Mouse (Mus musculus): ENCODE data around the gene 1810010H24Rik. TPM values are rescaled to one million over a fixed set of nuclear protein-coding genes. Genes with fewer than 3 reads are reported as not detected.

The 1810010H24Rik gene
- polyA plus RNA-seq, 1 experiment from 2014 or later: 4.5 TPM

- peak; percentile 93 for ATAC-seq (ENCODE audit: low FRiP score)
- Histone ChIP-seq H3K9me3 (replicated peaks) (no peaks in the 10 kb centered on the region), H3K27me3 (no peaks in the 10 kb centered on the region), H3K9ac (peak within 1 kb of the TSS; percentile 83), H3K36me3 (peaks cover 25% of the 10 kb centered on the region), H3K4me1 (peaks cover 10% of the 10 kb centered on the region), H3K27ac (peak within 1 kb of the TSS; percentile 85), H3K4me3 (peak within 1 kb of the TSS; percentile 78), H3K4me2 (replicated peaks) (peak within 1 kb of the TSS; percentile 57)
- WGBS: under 1% methylated on average over 61 of the region's 62 CpGs
Observed at GRCm38 (mm10) chr11:106999151-106999948, 26.1 kb upstream of the 1810010H24Rik start, which contains the start of gene Kpna2. Kpna2 (minus strand) TSS chr11:106999541.

GRCm38 (mm10) chr11:106999949-107000513 is 25.4 kb upstream of the 1810010H24Rik start:
- Histone ChIP-seq H3K27ac (peak overlapping the region; percentile 85), H3K9me3 (replicated peaks) (no peaks in the 10 kb centered on the region), H3K27me3 (no peaks in the 10 kb centered on the region), H3K36me3 (peaks cover 19% of the 10 kb centered on the region), H3K4me2 (replicated peaks) (peak overlapping the region; percentile 55), H3K4me1 (peaks cover 7% of the 10 kb centered on the region), H3K9ac (peak overlapping the region; percentile 65), H3K4me3 (peak overlapping the region; percentile 78)
- ATAC-seq (ENCODE audit: low FRiP score): peak; percentile 6; the same call in 1 of the 2 replicates
- 85% methylated on average over 9 of the region's 9 CpGs for WGBS

- no peaks in the 10 kb centered on the region for H3K27me3 ChIP-seq
- no peak overlapping the region for H3K4me2 ChIP-seq (replicated peaks)
- H3K36me3 ChIP-seq: 0 out of 2 replicates have a peak, but pooled peaks cover under 1% of the 10 kb centered on the region
- H3K9ac ChIP-seq: no peak overlapping the region
- H3K9me3 ChIP-seq (replicated peaks): no peaks in the 10 kb centered on the region
- H3K4me1 ChIP-seq: peaks cover 6% of the 10 kb centered on the region
- peak overlapping the region; percentile 44; the same call in 1 of the 2 replicates for H3K27ac ChIP-seq
- 44% methylated on average over 8 of the region's 8 CpGs for WGBS
- no peak overlapping the region for H3K4me3 ChIP-seq
- no peak for ATAC-seq (ENCODE audit: low FRiP score)
Observed at GRCm38 (mm10) chr11:107001760-107002675, 23.5 kb upstream of the 1810010H24Rik start.

GRCm38 (mm10) chr11:107005538-107005937 is 19.9 kb upstream of the 1810010H24Rik start:
- 92% methylated on average over 1 of the region's 1 CpGs for WGBS
- no peak for ATAC-seq (ENCODE audit: low FRiP score)
- no peak overlapping the region for H3K27ac ChIP-seq
- no peaks in the 10 kb centered on the region for H3K9me3 ChIP-seq (replicated peaks)
- H3K27me3 ChIP-seq: no peaks in the 10 kb centered on the region; the same call in 1 of the 2 replicates
- H3K4me2 ChIP-seq (replicated peaks): no peak overlapping the region
- H3K36me3 ChIP-seq: no peaks in the 10 kb centered on the region
- no peak overlapping the region for H3K4me3 ChIP-seq
- no peak overlapping the region for H3K9ac ChIP-seq
- no peaks in the 10 kb centered on the region for H3K4me1 ChIP-seq

- no peaks in the 10 kb centered on the region for H3K36me3 ChIP-seq
- no peak for ATAC-seq (ENCODE audit: low FRiP score)
- no peaks in the 10 kb centered on the region; the same call in 1 of the 2 replicates for H3K27me3 ChIP-seq
- H3K4me3 ChIP-seq: no peak overlapping the region
- peaks cover 3% of the 10 kb centered on the region for H3K4me1 ChIP-seq
- no peak overlapping the region for H3K9ac ChIP-seq
- no peak overlapping the region for H3K27ac ChIP-seq
- 0 out of 2 replicates have a peak, but pooled peaks cover 3% of the 10 kb centered on the region for H3K9me3 ChIP-seq (replicated peaks)
- H3K4me2 ChIP-seq (replicated peaks): no peak overlapping the region
- WGBS: 98% methylated on average over 3 of the region's 3 CpGs
Observed at GRCm38 (mm10) chr11:107010447-107010846, 15.0 kb upstream of the 1810010H24Rik start.

GRCm38 (mm10) chr11:107011171-107011570 is 14.3 kb upstream of the 1810010H24Rik start:
- Histone ChIP-seq H3K4me1 (peaks cover 3% of the 10 kb centered on the region), H3K36me3 (no peaks in the 10 kb centered on the region), H3K27me3 (no peaks in the 10 kb centered on the region; the same call in 1 of the 2 replicates), H3K9me3 (replicated peaks) (0 out of 2 replicates have a peak, but pooled peaks cover 3% of the 10 kb centered on the region), H3K4me2 (replicated peaks) (peak overlapping the region; percentile 52; the same call in 1 of the 2 replicates), H3K9ac (no peak overlapping the region; the same call in 1 of the 2 replicates), H3K4me3 (no peak overlapping the region), H3K27ac (no peak overlapping the region)
- 74% methylated on average over 7 of the region's 7 CpGs for WGBS
- ATAC-seq (ENCODE audit: low FRiP score): no peak

GRCm38 (mm10) chr11:107011669-107012323 is 13.7 kb upstream of the 1810010H24Rik start:
- ATAC-seq (ENCODE audit: low FRiP score): no peak
- Histone ChIP-seq H3K27ac (peak overlapping the region; percentile 88), H3K4me1 (peaks cover 3% of the 10 kb centered on the region), H3K27me3 (no peaks in the 10 kb centered on the region; the same call in 1 of the 2 replicates), H3K4me3 (peak overlapping the region; percentile 51), H3K4me2 (replicated peaks) (peak overlapping the region; percentile 52), H3K36me3 (no peaks in the 10 kb centered on the region), H3K9me3 (replicated peaks) (0 out of 2 replicates have a peak, but pooled peaks cover 3% of the 10 kb centered on the region), H3K9ac (peak overlapping the region; percentile 63)
- WGBS: 44% methylated on average over 18 of the region's 18 CpGs

GRCm38 (mm10) chr11:107012324-107013017 is 13.0 kb upstream of the 1810010H24Rik start:
- Histone ChIP-seq H3K36me3 (no peaks in the 10 kb centered on the region), H3K4me2 (replicated peaks) (peak overlapping the region; percentile 52), H3K9me3 (replicated peaks) (0 out of 2 replicates have a peak, but pooled peaks cover 3% of the 10 kb centered on the region), H3K4me3 (peak overlapping the region; percentile 51), H3K4me1 (peaks cover 3% of the 10 kb centered on the region), H3K9ac (peak overlapping the region; percentile 63), H3K27me3 (no peaks in the 10 kb centered on the region; the same call in 1 of the 2 replicates), H3K27ac (peak overlapping the region; percentile 88)
- ATAC-seq (ENCODE audit: low FRiP score): peak; percentile 94
- under 1% methylated on average over 37 of the region's 37 CpGs for WGBS

GRCm38 (mm10) chr11:107014020-107014585 is 11.4 kb upstream of the 1810010H24Rik start:
- WGBS: 79% methylated on average over 11 of the region's 11 CpGs

GRCm38 (mm10) chr11:107014597-107015309 is 10.7 kb upstream of the 1810010H24Rik start:
- H3K4me2 ChIP-seq (replicated peaks): no peak overlapping the region
- peaks cover 3% of the 10 kb centered on the region for H3K4me1 ChIP-seq
- 47% methylated on average over 14 of the region's 14 CpGs for WGBS
- H3K27ac ChIP-seq: no peak overlapping the region
- H3K27me3 ChIP-seq: no peaks in the 10 kb centered on the region
- H3K36me3 ChIP-seq: no peaks in the 10 kb centered on the region
- ATAC-seq (ENCODE audit: low FRiP score): no peak
- H3K9ac ChIP-seq: no peak overlapping the region
- H3K4me3 ChIP-seq: no peak overlapping the region
- H3K9me3 ChIP-seq (replicated peaks): 0 out of 2 replicates have a peak, but pooled peaks cover 3% of the 10 kb centered on the region

More at GRCm38 (mm10) chr11:107014020-107014585, 11.4 kb upstream of the 1810010H24Rik start:
- Histone ChIP-seq H3K36me3 (no peaks in the 10 kb centered on the region), H3K27ac (no peak overlapping the region), H3K27me3 (no peaks in the 10 kb centered on the region), H3K4me1 (peaks cover 3% of the 10 kb centered on the region), H3K9me3 (replicated peaks) (0 out of 2 replicates have a peak, but pooled peaks cover 3% of the 10 kb centered on the region), H3K4me2 (replicated peaks) (no peak overlapping the region), H3K9ac (no peak overlapping the region), H3K4me3 (no peak overlapping the region)
- no peak for ATAC-seq (ENCODE audit: low FRiP score)
